Comparison of ENCODE assay signal across 9 mouse cellular contexts in genomic region chr15:95887365-95887764, GRCm38 (mm10).
DNase-seq lines count a peak whose midpoint lies in the region; ATAC-seq and TF ChIP-seq lines count a peak whose summit lies in the region.
"Had no signal": no experiment of that assay in that cellular context is flagged by ENCODE, and none has a peak within 500 bp of the region (broad histone marks: within the 10 kb centered on the region; RNA-seq: fewer than 3 reads in every experiment).

No protein-coding gene starts in this region.

- H3K9me3 ChIP-seq in hindbrain, embryonic 12.5 days (replicated peaks): no peaks in the 10 kb centered on the region
- H3K9me3 ChIP-seq in hindbrain, embryonic 10.5 days: 0 out of 2 replicates have a peak, but pooled peaks cover 3% of the 10 kb centered on the region
- 0 out of 2 replicates have a peak, but pooled peaks cover 5% of the 10 kb centered on the region for H3K9me3 ChIP-seq in embryonic facial prominence, embryonic 14.5 days (ENCODE audit: control insufficient read depth, low read length)
- no peaks in the 10 kb centered on the region for H3K9me3 ChIP-seq in liver, embryonic 14.5 days (ENCODE audit: control insufficient read depth, low read length)
- no peaks in the 10 kb centered on the region for H3K9me3 ChIP-seq in stomach, embryonic 15.5 days
- no peaks in the 10 kb centered on the region for H3K9me3 ChIP-seq in forebrain, embryonic 15.5 days

- no peaks in the 10 kb centered on the region for H3K36me3 ChIP-seq in hindbrain, embryonic 12.5 days
- H3K36me3 ChIP-seq in hindbrain, embryonic 10.5 days: 0 out of 2 replicates have a peak, but pooled peaks cover 5% of the 10 kb centered on the region
- H3K36me3 ChIP-seq in embryonic facial prominence, embryonic 14.5 days (ENCODE audit: control insufficient read depth, insufficient read depth, low read length): no peaks in the 10 kb centered on the region
- no peaks in the 10 kb centered on the region for H3K36me3 ChIP-seq in liver, embryonic 14.5 days (replicated peaks; ENCODE audit: control insufficient read depth, insufficient read depth, low read depth)
- 0 out of 2 replicates have a peak, but pooled peaks cover 6% of the 10 kb centered on the region for H3K36me3 ChIP-seq in stomach, embryonic 15.5 days
- no peaks in the 10 kb centered on the region for H3K36me3 ChIP-seq in forebrain, embryonic 15.5 days

- H3K4me3 ChIP-seq in hindbrain, embryonic 12.5 days: no peak overlapping the region
- H3K4me3 ChIP-seq in hindbrain, embryonic 10.5 days: no peak overlapping the region
- H3K4me3 ChIP-seq in embryonic facial prominence, embryonic 14.5 days (ENCODE audit: low read depth, low read length): no peak overlapping the region
- no peak overlapping the region for H3K4me3 ChIP-seq in liver, embryonic 14.5 days (ENCODE audit: insufficient read depth in 1 of 2, low read depth in 2 of 2, low read length in 2 of 2)
- H3K4me3 ChIP-seq in stomach, embryonic 15.5 days (replicated peaks): no peak overlapping the region
- no peak overlapping the region for H3K4me3 ChIP-seq in forebrain, embryonic 15.5 days

- TF ChIP-seq CTCF in liver, embryonic 14.5 days (IDR thresholded peaks at IDR 0.05; ENCODE audit: low read depth): no peak

- H3K4me2 ChIP-seq in hindbrain, embryonic 12.5 days (replicated peaks): no peak overlapping the region
- H3K4me2 ChIP-seq in embryonic facial prominence, embryonic 14.5 days (ENCODE audit: low read depth, low read length): no peak overlapping the region
- H3K4me2 ChIP-seq in liver, embryonic 14.5 days (ENCODE audit: low read depth): no peak overlapping the region
- no peak overlapping the region for H3K4me2 ChIP-seq in stomach, embryonic 15.5 days
- no peak overlapping the region for H3K4me2 ChIP-seq in forebrain, embryonic 15.5 days (replicated peaks)

- no peak for DNase-seq in hindbrain, embryonic 10.5 days (ENCODE audit: low spot score)
- peak; percentile 49 to 53 for DNase-seq in B cell, adult 2 months
- DNase-seq in embryonic facial prominence, embryonic 14.5 days (ENCODE audit: low spot score): peak; percentile 47
- no peak for DNase-seq in liver, embryonic 14.5 days (ENCODE audit: low read depth in 3 of 3, low spot score in 3 of 3)
- no peak for DNase-seq in thymus, postnatal 4 days

- WGBS in hindbrain, embryonic 12.5 days: 52% methylated on average over 5 of the region's 5 CpGs
- 51% methylated on average over 5 of the region's 5 CpGs for WGBS in hindbrain, embryonic 10.5 days
- 22% methylated on average over 5 of the region's 5 CpGs for WGBS in embryonic facial prominence, embryonic 14.5 days
- 20% methylated on average over 5 of the region's 5 CpGs for WGBS in liver, embryonic 14.5 days (ENCODE audit: insufficient replicate concordance)
- 17% methylated on average over 5 of the region's 5 CpGs for WGBS in stomach, embryonic 15.5 days
- 54% methylated on average over 5 of the region's 5 CpGs for WGBS in forebrain, embryonic 15.5 days

- no peak for ATAC-seq in hindbrain, embryonic 12.5 days (ENCODE audit: low FRiP score)
- no peak for ATAC-seq in embryonic facial prominence, embryonic 14.5 days (ENCODE audit: low read depth)
- ATAC-seq in liver, embryonic 14.5 days (ENCODE audit: insufficient read depth): no peak
- peak; percentile 61; the same call in 1 of the 2 replicates for ATAC-seq in stomach, embryonic 15.5 days (ENCODE audit: insufficient read depth, low FRiP score, low read depth)
- ATAC-seq in forebrain, embryonic 15.5 days (replicated peaks): no peak

- no peak overlapping the region for H3K9ac ChIP-seq in hindbrain, embryonic 12.5 days
- no peak overlapping the region for H3K9ac ChIP-seq in embryonic facial prominence, embryonic 14.5 days (ENCODE audit: low read depth, low read length)
- no peak overlapping the region for H3K9ac ChIP-seq in liver, embryonic 14.5 days (replicated peaks)
- no peak overlapping the region for H3K9ac ChIP-seq in stomach, embryonic 15.5 days
- H3K9ac ChIP-seq in forebrain, embryonic 15.5 days (replicated peaks): no peak overlapping the region

- peaks cover 29% of the 10 kb centered on the region for H3K4me1 ChIP-seq in hindbrain, embryonic 12.5 days
- peaks cover 34% of the 10 kb centered on the region for H3K4me1 ChIP-seq in hindbrain, embryonic 10.5 days (replicated peaks)
- peaks cover 25% of the 10 kb centered on the region for H3K4me1 ChIP-seq in embryonic facial prominence, embryonic 14.5 days (ENCODE audit: control insufficient read depth, insufficient read depth, low read length)
- H3K4me1 ChIP-seq in liver, embryonic 14.5 days (replicated peaks; ENCODE audit: control insufficient read depth in 2 of 2, insufficient read depth in 2 of 2, low read length in 1 of 2): peaks cover 48 to 67% of the 10 kb centered on the region in 2 experiments
- H3K4me1 ChIP-seq in stomach, embryonic 15.5 days: peaks cover 11% of the 10 kb centered on the region; the same call in 1 of the 2 replicates
- H3K4me1 ChIP-seq in forebrain, embryonic 15.5 days: peaks cover 14% of the 10 kb centered on the region; the same call in 1 of the 2 replicates

- H3K27me3 ChIP-seq in hindbrain, embryonic 12.5 days: no peaks in the 10 kb centered on the region
- no peaks in the 10 kb centered on the region for H3K27me3 ChIP-seq in hindbrain, embryonic 10.5 days (ENCODE audit: insufficient read depth, poor library complexity, severe bottlenecking)
- H3K27me3 ChIP-seq in embryonic facial prominence, embryonic 14.5 days (replicated peaks; ENCODE audit: control insufficient read depth, insufficient read depth, low read length): no peaks in the 10 kb centered on the region
- no peaks in the 10 kb centered on the region for H3K27me3 ChIP-seq in liver, embryonic 14.5 days (ENCODE audit: control insufficient read depth, insufficient read depth, low read length)
- no peaks in the 10 kb centered on the region for H3K27me3 ChIP-seq in stomach, embryonic 15.5 days (replicated peaks)
- no peaks in the 10 kb centered on the region for H3K27me3 ChIP-seq in forebrain, embryonic 15.5 days

- peak overlapping the region; percentile 30; the same call in 1 of the 2 replicates for H3K27ac ChIP-seq in hindbrain, embryonic 12.5 days
- no peak overlapping the region for H3K27ac ChIP-seq in hindbrain, embryonic 10.5 days
- peak overlapping the region; percentile 61; the same call in 1 of the 2 replicates for H3K27ac ChIP-seq in embryonic facial prominence, embryonic 14.5 days (replicated peaks; ENCODE audit: low read depth, low read length)
- peak overlapping the region; percentile 3 for H3K27ac ChIP-seq in liver, embryonic 14.5 days
- H3K27ac ChIP-seq in stomach, embryonic 15.5 days: peak overlapping the region; percentile 49
- no peak overlapping the region for H3K27ac ChIP-seq in forebrain, embryonic 15.5 days (replicated peaks)
- H3K27ac ChIP-seq: kidney, postnatal 0 days had no signal

- no peak for TF ChIP-seq EP300 in liver, embryonic 14.5 days (IDR thresholded peaks at IDR 0.05; ENCODE audit: low read depth)

Comparison
In these comparisons a context has a peak if more than half of its experiments do, and no peak if none do; other contexts are left out.
1. H3K27ac ChIP-seq: peak in hindbrain, embryonic 12.5 days (single experiment), embryonic facial prominence, embryonic 14.5 days (single experiment), liver, embryonic 14.5 days (single experiment) and stomach, embryonic 15.5 days (single experiment); none in hindbrain, embryonic 10.5 days (single experiment) and forebrain, embryonic 15.5 days (single experiment).
2. DNase-seq: peak in B cell, adult 2 months (2 of 2) and embryonic facial prominence, embryonic 14.5 days (single experiment); none in hindbrain, embryonic 10.5 days (single experiment), liver, embryonic 14.5 days (0 of 3) and thymus, postnatal 4 days (single experiment).